Mouse (Mus musculus) heart, embryonic 12.5 days (tissue): ENCODE measurements around the gene Rnf214. TPM values are rescaled to one million over a fixed set of nuclear protein-coding genes. Genes with fewer than 3 reads are reported as not detected.

Experiments
- ATAC-seq: fragments of 200-750 bp; cut with Nextera tagmentation; 2 replicates; pipeline ENCODE4 v1.8.0; 2017; ENCODE audit warnings: moderate TSS enrichment, moderate library complexity; ENCODE audit not compliant: insufficient number of reproducible peaks, low FRiP score
- H3K27ac ChIP-seq: fragments of 300-500 bp; sonication (generic); 2 replicates; pipeline ENCODE4 v1.5.1; 2016; ENCODE audit warnings: mild to moderate bottlenecking, moderate library complexity; ENCODE audit not compliant: poor library complexity, severe bottlenecking
- H3K27me3 ChIP-seq: fragments of 300-500 bp; sonication (generic); replicated peaks from 2 replicates; pipeline ENCODE4 v1.6.1; 2016; ENCODE audit warnings: mild to moderate bottlenecking, moderate library complexity
- H3K36me3 ChIP-seq: fragments of 300-500 bp; sonication (generic); 2 replicates; pipeline ENCODE4 v1.6.1; 2016; ENCODE audit warnings: mild to moderate bottlenecking, moderate library complexity
- H3K4me1 ChIP-seq: fragments of 300-500 bp; sonication (generic); replicated peaks from 2 replicates; pipeline ENCODE4 v1.6.1; 2016; ENCODE audit warnings: mild to moderate bottlenecking
- H3K4me2 ChIP-seq: fragments of 300-500 bp; sonication (generic); 2 replicates; pipeline ENCODE4 v1.6.1; 2016; ENCODE audit warnings: mild to moderate bottlenecking, moderate library complexity
- H3K4me3 ChIP-seq: fragments of 300-500 bp; sonication (generic); 2 replicates; pipeline ENCODE4 v1.5.1; 2016; ENCODE audit warnings: mild to moderate bottlenecking
- H3K9ac ChIP-seq: fragments of 300-500 bp; sonication (generic); 2 replicates; pipeline ENCODE4 v1.6.1; 2016; ENCODE audit warnings: mild to moderate bottlenecking, moderate library complexity
- H3K9me3 ChIP-seq: fragments of 300-500 bp; sonication (generic); replicated peaks from 2 replicates; pipeline ENCODE4 v1.6.1; 2016; ENCODE audit warnings: mild to moderate bottlenecking, moderate library complexity
- WGBS: fragments of 180-500 bp; shearing (Covaris S2); methylation state at CpG from one replicate; pipeline ENCODE4 v1.1.7; 2016; 5-methylcytosine and 5-hydroxymethylcytosine counted together
- polyA plus RNA-seq: library from polyadenylated mRNA; unstranded; fragments of >200 nt; fragmentation: Nextera tagmentation; extraction: Ambion mirVana; gene quantifications from 2 replicates; pipeline ENCODE4 v1.2.1, GENCODE M21; 2016

Rnf214 gene
- polyA plus RNA-seq, 1 experiment from 2014 or later = 43.6 TPM

GRCm38 (mm10) chr9:45893681-45894080 is 13.0 kb downstream of the Rnf214 start:
- Histone ChIP-seq H3K9me3 (no peaks in the 10 kb centered on the region), H3K4me1 (no peaks in the 10 kb centered on the region), H3K4me2 (no peak overlapping the region), H3K4me3 (no peak overlapping the region), H3K27ac (no peak overlapping the region), H3K9ac (no peak overlapping the region), H3K36me3 (peaks cover 89% of the 10 kb centered on the region), H3K27me3 (no peaks in the 10 kb centered on the region)
- no peak for ATAC-seq

DNA sequence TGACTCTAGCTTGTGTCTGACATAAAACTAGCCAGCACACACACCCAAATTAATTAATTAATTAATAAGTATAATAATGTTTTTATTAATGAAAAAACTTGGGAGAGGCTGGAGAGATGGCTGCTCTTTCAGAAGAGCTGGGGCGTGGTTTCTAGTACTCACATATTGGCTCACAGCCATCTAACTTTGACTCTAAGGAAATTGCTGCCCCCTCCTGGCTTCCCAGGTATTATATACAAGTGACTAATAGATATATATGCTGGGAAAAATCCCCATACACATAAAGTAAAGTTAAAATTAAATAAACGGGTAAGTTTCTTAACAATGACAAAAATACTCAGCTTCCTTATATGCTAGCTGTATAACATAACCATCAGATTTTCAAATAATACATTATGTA is 28.8 kb downstream of the Rnf214 start:
- H3K9me3 ChIP-seq = no peaks in the 10 kb centered on the region
- no peaks in the 10 kb centered on the region for H3K27me3 ChIP-seq
- H3K4me2 ChIP-seq = no peak overlapping the region
- ATAC-seq = no peak
- no peak overlapping the region for H3K4me3 ChIP-seq
- H3K36me3 ChIP-seq = peaks cover 61% of the 10 kb centered on the region
- no peaks in the 10 kb centered on the region for H3K4me1 ChIP-seq
- WGBS = 76% methylated on average over 2 of the region's 2 CpGs
- H3K9ac ChIP-seq = no peak overlapping the region
- no peak overlapping the region for H3K27ac ChIP-seq

GRCm38 (mm10) chr9:45870265-45870664 is 36.4 kb downstream of the Rnf214 start:
- Histone ChIP-seq H3K9ac (no peak overlapping the region), H3K36me3 (peaks cover 81% of the 10 kb centered on the region), H3K27me3 (no peaks in the 10 kb centered on the region), H3K27ac (no peak overlapping the region), H3K4me1 (no peaks in the 10 kb centered on the region), H3K9me3 (no peaks in the 10 kb centered on the region), H3K4me2 (no peak overlapping the region), H3K4me3 (no peak overlapping the region)
- no peak for ATAC-seq
- WGBS = 89% methylated on average over 3 of the region's 3 CpGs

- Histone ChIP-seq H3K36me3 (peaks cover 85% of the 10 kb centered on the region), H3K9me3 (no peaks in the 10 kb centered on the region), H3K27me3 (no peaks in the 10 kb centered on the region), H3K4me1 (no peaks in the 10 kb centered on the region), H3K4me3 (no peak overlapping the region), H3K27ac (no peak overlapping the region), H3K4me2 (no peak overlapping the region), H3K9ac (no peak overlapping the region)
- 96% methylated on average over 3 of the region's 3 CpGs for WGBS
- no peak for ATAC-seq
Observed at GRCm38 (mm10) chr9:45869181-45869580, 37.5 kb downstream of the Rnf214 start.

GRCm38 (mm10) chr9:45861813-45862212 is 44.9 kb downstream of the Rnf214 start:
- Histone ChIP-seq H3K27ac (no peak overlapping the region), H3K27me3 (no peaks in the 10 kb centered on the region), H3K9ac (no peak overlapping the region), H3K9me3 (no peaks in the 10 kb centered on the region), H3K4me1 (no peaks in the 10 kb centered on the region), H3K4me3 (no peak overlapping the region), H3K4me2 (no peak overlapping the region), H3K36me3 (peaks cover 94% of the 10 kb centered on the region)
- WGBS = 90% methylated on average over 7 of the region's 7 CpGs
- ATAC-seq = no peak

GRCm38 (mm10) chr9:45859364-45859763 is 47.3 kb downstream of the Rnf214 start:
- no peaks in the 10 kb centered on the region for H3K9me3 ChIP-seq

DNA sequence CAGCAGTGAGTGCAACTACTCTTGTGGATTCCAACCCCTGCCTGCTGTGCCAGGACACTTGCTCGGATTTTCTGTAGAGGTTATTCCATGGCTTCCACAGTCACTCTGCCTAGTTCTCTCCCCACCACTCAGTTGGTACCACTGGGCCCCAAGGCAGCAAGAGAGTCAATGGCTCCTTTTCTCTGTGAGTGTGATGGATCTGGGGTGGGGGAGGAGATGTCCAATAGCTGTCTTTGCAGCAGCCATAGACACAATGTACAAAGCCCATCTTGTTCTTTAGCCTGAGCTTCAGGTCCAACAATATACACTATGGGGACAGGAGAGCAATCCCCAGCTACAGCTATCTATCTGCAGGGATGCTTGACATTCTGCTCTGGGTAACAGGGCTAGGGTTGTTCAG is 52.6 kb downstream of the Rnf214 start:
- no peak overlapping the region for H3K9ac ChIP-seq
- no peak overlapping the region for H3K4me2 ChIP-seq
- H3K36me3 ChIP-seq = peaks cover 61% of the 10 kb centered on the region
- no peak overlapping the region for H3K27ac ChIP-seq
- no peaks in the 10 kb centered on the region for H3K9me3 ChIP-seq
- no peak overlapping the region for H3K4me3 ChIP-seq
- H3K27me3 ChIP-seq = no peaks in the 10 kb centered on the region
- ATAC-seq = no peak
- 77% methylated on average over 1 of the region's 1 CpGs for WGBS
- H3K4me1 ChIP-seq = peaks cover 28% of the 10 kb centered on the region

More at GRCm38 (mm10) chr9:45859364-45859763, 47.3 kb downstream of the Rnf214 start:
- no peak overlapping the region for H3K4me3 ChIP-seq
- H3K36me3 ChIP-seq = peaks cover 96% of the 10 kb centered on the region
- H3K27ac ChIP-seq = no peak overlapping the region
- H3K27me3 ChIP-seq = no peaks in the 10 kb centered on the region
- ATAC-seq = no peak
- H3K9ac ChIP-seq = no peak overlapping the region
- 90% methylated on average over 10 of the region's 10 CpGs for WGBS
- no peak overlapping the region for H3K4me2 ChIP-seq
- no peaks in the 10 kb centered on the region for H3K4me1 ChIP-seq

GRCm38 (mm10) chr9:45853695-45854094 is 53.0 kb downstream of the Rnf214 start:
- no peak for ATAC-seq

DNA sequence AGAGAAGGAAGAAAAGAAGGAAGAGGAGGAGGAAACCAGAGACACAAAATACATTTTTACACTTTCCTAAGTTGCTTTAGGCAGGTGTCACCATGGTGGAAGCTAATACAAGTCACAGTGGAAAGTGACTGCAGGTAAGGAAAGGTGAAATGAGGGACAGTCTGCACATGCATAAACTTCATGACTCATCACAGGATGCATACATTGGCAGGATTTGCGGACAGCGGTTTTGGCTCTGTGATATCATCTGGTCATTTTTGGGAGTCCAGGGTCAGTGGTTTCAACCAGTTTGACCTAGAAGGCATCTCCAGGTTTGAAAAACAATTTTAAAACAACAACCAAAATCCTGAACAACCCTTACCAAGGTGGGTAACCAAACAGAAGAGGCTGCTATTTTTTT is 54.9 kb downstream of the Rnf214 start:
- H3K27me3 ChIP-seq = no peaks in the 10 kb centered on the region
- WGBS = 90% methylated on average over 2 of the region's 2 CpGs
- H3K36me3 ChIP-seq = peaks cover 38% of the 10 kb centered on the region
- H3K4me1 ChIP-seq = peaks cover 38% of the 10 kb centered on the region
- no peak overlapping the region for H3K4me2 ChIP-seq
- no peak overlapping the region for H3K9ac ChIP-seq
- H3K9me3 ChIP-seq = no peaks in the 10 kb centered on the region
- H3K27ac ChIP-seq = no peak overlapping the region
- ATAC-seq = no peak
- H3K4me3 ChIP-seq = no peak overlapping the region

More at GRCm38 (mm10) chr9:45853695-45854094, 53.0 kb downstream of the Rnf214 start:
- Histone ChIP-seq H3K9ac (no peak overlapping the region), H3K4me2 (no peak overlapping the region), H3K27ac (no peak overlapping the region), H3K36me3 (peaks cover 57% of the 10 kb centered on the region), H3K4me1 (peaks cover 32% of the 10 kb centered on the region), H3K27me3 (no peaks in the 10 kb centered on the region), H3K4me3 (no peak overlapping the region), H3K9me3 (no peaks in the 10 kb centered on the region)
- WGBS = 92% methylated on average over 2 of the region's 2 CpGs

- Histone ChIP-seq H3K27ac (no peak overlapping the region), H3K4me2 (no peak overlapping the region), H3K4me3 (no peak overlapping the region), H3K27me3 (no peaks in the 10 kb centered on the region), H3K9me3 (no peaks in the 10 kb centered on the region), H3K4me1 (peaks cover 38% of the 10 kb centered on the region), H3K9ac (no peak overlapping the region), H3K36me3 (peaks cover 33% of the 10 kb centered on the region)
- ATAC-seq = no peak
- WGBS = 58% methylated on average over 5 of the region's 5 CpGs
Observed at GRCm38 (mm10) chr9:45851330-45851729, 55.4 kb downstream of the Rnf214 start.

DNA sequence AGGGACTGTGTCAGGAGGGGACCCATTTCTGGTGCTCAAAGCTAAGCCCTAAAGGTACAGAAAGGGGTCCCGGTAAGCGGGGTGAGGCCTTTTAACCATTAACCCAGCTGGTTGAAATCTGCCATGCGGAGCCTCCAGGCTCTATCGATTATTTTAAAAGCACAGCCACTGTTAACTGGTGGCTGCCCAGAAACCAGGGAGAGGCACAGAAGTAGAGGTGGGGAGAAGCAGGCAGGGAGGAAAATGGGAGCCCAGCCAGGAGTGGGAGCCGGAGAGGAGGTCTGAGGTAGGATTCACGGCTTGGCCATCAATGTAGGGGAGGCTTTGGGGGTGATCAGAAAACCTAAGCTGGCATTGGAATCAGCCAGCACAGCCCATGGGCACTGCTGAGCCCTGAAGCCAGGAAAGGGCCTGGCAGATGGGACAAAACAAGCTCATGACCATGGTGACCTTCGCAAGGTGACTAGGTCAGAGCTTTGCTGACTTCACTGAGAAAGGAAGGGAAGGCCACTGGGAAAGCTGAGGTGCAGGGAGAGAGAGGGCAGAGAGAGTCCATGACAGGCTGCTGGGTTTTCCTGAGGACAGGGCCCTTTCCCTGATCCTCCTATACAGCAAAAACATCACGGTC is 56.1 kb downstream of the Rnf214 start:
- H3K27ac ChIP-seq = peak overlapping the region; percentile 77
- no peak for ATAC-seq
- H3K4me1 ChIP-seq = peaks cover 38% of the 10 kb centered on the region
- WGBS = 70% methylated on average over 8 of the region's 8 CpGs
- H3K4me2 ChIP-seq = no peak overlapping the region
- H3K4me3 ChIP-seq = no peak overlapping the region
- H3K36me3 ChIP-seq = peaks cover 26% of the 10 kb centered on the region
- H3K27me3 ChIP-seq = no peaks in the 10 kb centered on the region
- H3K9me3 ChIP-seq = no peaks in the 10 kb centered on the region
- H3K9ac ChIP-seq = no peak overlapping the region
